Mouse (Mus musculus) olfactory bulb, adult 2 months (tissue): ENCODE measurements around the gene Spata31d1b.

Experiments used
- CTCF ChIP-seq: fragments of 200-500 bp; IDR thresholded peaks from 2 replicates; pipeline ENCODE4 v1.5.1; 2012; ENCODE audit warnings: low read depth, mild to moderate bottlenecking, low read length, moderate library complexity; ENCODE audit not compliant: insufficient read depth
- POLR2A ChIP-seq: fragments of 200-500 bp; IDR thresholded peaks from 2 replicates; pipeline ENCODE4 v1.6.1; 2012; ENCODE audit warnings: mild to moderate bottlenecking, low read depth, low read length, moderate library complexity; ENCODE audit not compliant: insufficient read depth

DNA sequence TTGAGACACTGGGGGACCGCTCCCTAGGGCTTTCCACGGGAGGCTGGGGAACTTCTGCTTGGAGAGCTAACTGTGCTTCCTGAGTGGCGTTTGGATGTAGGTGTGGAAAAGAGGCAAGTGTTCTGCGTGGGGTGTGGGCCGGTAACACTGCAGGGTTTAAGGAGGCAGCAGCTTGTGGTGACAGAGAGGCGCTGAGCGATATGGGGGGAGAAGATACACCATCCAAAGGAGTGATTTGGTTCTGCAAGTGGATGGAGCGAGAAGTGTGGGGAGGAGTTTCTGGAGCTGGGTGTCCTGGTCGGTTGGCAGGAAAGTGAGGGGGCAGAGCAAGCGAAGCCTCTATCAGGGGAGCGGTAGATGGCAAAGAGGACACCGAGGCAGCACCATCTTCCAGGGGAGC, 8.6 kb upstream of the Spata31d1b start:
- TF ChIP-seq CTCF: no peak
- no peak for TF ChIP-seq POLR2A
